Mouse (Mus musculus) olfactory bulb, adult 2 months (tissue): ENCODE results near the gene AI467606.

ENCODE experiments used
- CTCF ChIP-seq: fragments of 200-500 bp; IDR thresholded peaks from 2 replicates; pipeline ENCODE4 v1.5.1; 2012; ENCODE audit warnings: low read depth, mild to moderate bottlenecking, low read length, moderate library complexity; ENCODE audit not compliant: insufficient read depth
- POLR2A ChIP-seq: fragments of 200-500 bp; IDR thresholded peaks from 2 replicates; pipeline ENCODE4 v1.6.1; 2012; ENCODE audit warnings: mild to moderate bottlenecking, low read depth, low read length, moderate library complexity; ENCODE audit not compliant: insufficient read depth

DNA sequence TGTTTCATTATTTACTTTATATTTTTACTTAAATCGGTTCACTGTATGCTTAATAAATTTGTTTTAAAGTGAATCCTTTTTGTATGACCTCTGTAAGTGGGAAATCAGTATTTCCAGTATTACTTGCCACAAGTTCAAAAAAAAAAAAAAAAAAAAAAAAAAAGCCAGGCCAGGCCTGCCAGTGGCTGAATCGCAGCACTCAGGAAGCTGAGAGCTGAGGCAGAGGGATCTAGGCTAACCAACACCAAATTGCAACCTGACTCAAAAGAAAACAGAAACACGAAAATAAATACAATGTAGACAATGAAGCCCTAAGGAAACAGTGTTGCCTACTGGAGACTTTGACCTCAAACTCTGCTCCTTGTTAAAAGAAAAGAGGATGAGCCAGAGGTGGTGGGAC, 2.8 kb downstream of the AI467606 start:
- TF ChIP-seq CTCF (no peak), POLR2A (no peak)
